Comparison of ENCODE assay signal across 9 mouse cellular contexts in genomic region chr11:4745969-4746368, GRCm38 (mm10). TPM values are rescaled to one million over a fixed set of nuclear protein-coding genes. Genes with fewer than 3 reads are reported as not detected.
A peak's percentile ranks its signal among the peaks of the same experiment; 100 is the strongest.
DNase-seq lines count a peak whose midpoint lies in the region; ATAC-seq and TF ChIP-seq lines count a peak whose summit lies in the region.
"Had no signal": no experiment of that assay in that cellular context is flagged by ENCODE, and none has a peak within 500 bp of the region (broad histone marks: within the 10 kb centered on the region; RNA-seq: fewer than 3 reads in every experiment).

No protein-coding gene starts in this region.

- peak overlapping the region; percentile 45; the same call in 1 of the 2 replicates for H3K9ac ChIP-seq in limb, embryonic 13.5 days

- H3K4me2 ChIP-seq in limb, embryonic 13.5 days (replicated peaks), result peak overlapping the region; percentile 95

- no peaks in the 10 kb centered on the region for H3K9me3 ChIP-seq in forebrain, embryonic 10.5 days
- H3K9me3 ChIP-seq in limb, embryonic 13.5 days, result no peaks in the 10 kb centered on the region

- ATAC-seq in limb, embryonic 13.5 days (ENCODE audit: low FRiP score, low read depth), result no peak

- H3K36me3 ChIP-seq in forebrain, embryonic 10.5 days (replicated peaks), result no peaks in the 10 kb centered on the region
- no peaks in the 10 kb centered on the region for H3K36me3 ChIP-seq in limb, embryonic 13.5 days

- peak overlapping the region; percentile 49 for H3K4me3 ChIP-seq in left cerebral cortex, adult 2 months
- H3K4me3 ChIP-seq in forebrain, embryonic 10.5 days, result peak overlapping the region; percentile 67
- peak overlapping the region; percentile 54 for H3K4me3 ChIP-seq in limb, embryonic 13.5 days
- H3K4me3 ChIP-seq in olfactory bulb, adult 2 months (ENCODE audit: insufficient read depth, low read depth, low read length), result peak overlapping the region; percentile 54
- H3K4me3 ChIP-seq: erythroblast, embryonic 14.5 days had no signal

- intact Hi-C loops in left cerebral cortex, adult 2 months (cut with DNase I), result loop anchor here (5.0 kb wide), 1 partner anchor 76 kb away; no protein-coding TSS in a partner anchor
- intact Hi-C loops in left cerebral cortex, postnatal 14 days (cut with DNase I), result no loop called here

- peaks cover 100% of the 10 kb centered on the region for H3K27me3 ChIP-seq in forebrain, embryonic 10.5 days (ENCODE audit: poor library complexity, severe bottlenecking)
- H3K27me3 ChIP-seq in limb, embryonic 13.5 days, result peaks cover 99% of the 10 kb centered on the region

- TF ChIP-seq CTCF in left cerebral cortex, adult 2 months (IDR thresholded peaks at IDR 0.05), result no peak
- TF ChIP-seq CTCF in olfactory bulb, adult 2 months (IDR thresholded peaks at IDR 0.05; ENCODE audit: insufficient read depth, low read depth, low read length), result no peak

- no peak for DNase-seq in left cerebral cortex, adult 2 months (ENCODE audit: extremely low spot score in 1 of 2, low spot score in 2 of 2)
- no peak for DNase-seq in left cerebral cortex, postnatal 14 days (ENCODE audit: low spot score in 2 of 2)
- DNase-seq in forebrain, embryonic 10.5 days (ENCODE audit: extremely low spot score, low spot score), result peak; percentile 36
- DNase-seq in cerebellum, postnatal 36 days, result no peak
- no peak for DNase-seq in layer of hippocampus, postnatal 36 days
- no peak for DNase-seq in right cerebral cortex, adult 2 months (ENCODE audit: low spot score in 2 of 2)

- WGBS in forebrain, embryonic 10.5 days, result under 1% methylated on average over 39 of the region's 39 CpGs
- WGBS in limb, embryonic 13.5 days, result under 1% methylated on average over 38 of the region's 39 CpGs
- WGBS in olfactory bulb, adult 2 months, result 1% methylated on average over 39 of the region's 39 CpGs

- no peak for TF ChIP-seq POLR2A in olfactory bulb, adult 2 months (IDR thresholded peaks at IDR 0.05; ENCODE audit: insufficient read depth, low read depth, low read length)

- H3K4me1 ChIP-seq in forebrain, embryonic 10.5 days, result peaks cover 27% of the 10 kb centered on the region
- H3K4me1 ChIP-seq in limb, embryonic 13.5 days, result peaks cover 17% of the 10 kb centered on the region
- H3K4me1 ChIP-seq in olfactory bulb, adult 2 months (ENCODE audit: control insufficient read depth, insufficient read depth, low read length), result peaks cover 14% of the 10 kb centered on the region

- H3K27ac ChIP-seq in left cerebral cortex, adult 2 months, result no peak overlapping the region
- H3K27ac ChIP-seq in forebrain, embryonic 10.5 days, result peak overlapping the region; percentile 30; the same call in 1 of the 2 replicates
- H3K27ac ChIP-seq in limb, embryonic 13.5 days, result no peak overlapping the region
- H3K27ac ChIP-seq in olfactory bulb, adult 2 months (ENCODE audit: insufficient read depth, low read depth, low read length), result no peak overlapping the region

RNA-seq across cellular contexts. Expression of gene Cabp7, which starts 0.6 kb away (rescaled TPM):
- 10 to 100 TPM; 15.6 to 22.7 TPM for total RNA-seq in left cerebral cortex, adult 2 months (2021)
- 10 to 100 TPM in 1 of 2 experiments, 1 to 10 TPM in 1; 5.8 to 14.4 TPM for total RNA-seq in left cerebral cortex, postnatal 14 days (2021)
- polyA plus RNA-seq in forebrain, embryonic 10.5 days (2016; fragmentation: Nextera tagmentation; extraction: Ambion mirVana), result 0.15 TPM in 1 of 2 replicates, not detected in the other
- polyA plus RNA-seq in limb, embryonic 13.5 days (2015; fragmentation: Nextera tagmentation; extraction: Ambion mirVana), result 0.13 and 0.23 TPM in 2 replicates
- not detected in 2 replicates for polyA plus RNA-seq in olfactory bulb, adult 2 months (2012; ENCODE audit: insufficient read depth, insufficient read length, low replicate concordance, missing spikeins)
- total RNA-seq in layer of hippocampus, postnatal 36 days (2021), result 100 to 1,000 TPM; 287 to 306 TPM
- polyA plus RNA-seq: erythroblast, embryonic 14.5 days had no signal

RNA-seq across cellular contexts. Expression of gene Zmat5, which starts 41.5 kb away (rescaled TPM):
- 10 to 100 TPM; 31.1 to 33.9 TPM for total RNA-seq in left cerebral cortex, adult 2 months (2021)
- total RNA-seq in left cerebral cortex, postnatal 14 days (2021), result 10 to 100 TPM; 25.7 to 30.7 TPM
- 76.8 and 79.6 TPM in 2 replicates for polyA plus RNA-seq in forebrain, embryonic 10.5 days (2016; fragmentation: Nextera tagmentation; extraction: Ambion mirVana)
- 63.4 and 65.3 TPM in 2 replicates for polyA plus RNA-seq in limb, embryonic 13.5 days (2015; fragmentation: Nextera tagmentation; extraction: Ambion mirVana)
- polyA plus RNA-seq in olfactory bulb, adult 2 months (2012; ENCODE audit: insufficient read depth, insufficient read length, low replicate concordance, missing spikeins), result not detected in 2 replicates
- total RNA-seq in layer of hippocampus, postnatal 36 days (2021), result 10 to 100 TPM; 33.0 to 38.2 TPM

RNA-seq across cellular contexts. Expression of gene Uqcr10, which starts 41.8 kb away (rescaled TPM):
- 100 to 1,000 TPM; 362 to 374 TPM for total RNA-seq in left cerebral cortex, adult 2 months (2021)
- total RNA-seq in left cerebral cortex, postnatal 14 days (2021), result 100 to 1,000 TPM; 429 to 434 TPM
- 648 and 652 TPM in 2 replicates for polyA plus RNA-seq in forebrain, embryonic 10.5 days (2016; fragmentation: Nextera tagmentation; extraction: Ambion mirVana)
- polyA plus RNA-seq in limb, embryonic 13.5 days (2015; fragmentation: Nextera tagmentation; extraction: Ambion mirVana), result 662 and 692 TPM in 2 replicates
- polyA plus RNA-seq in olfactory bulb, adult 2 months (2012; ENCODE audit: insufficient read depth, insufficient read length, low replicate concordance, missing spikeins), result 1,259 TPM in 1 of 2 replicates, not detected in the other
- total RNA-seq in layer of hippocampus, postnatal 36 days (2021), result 100 to 1,000 TPM; 370 to 401 TPM

Comparison
In these comparisons a context has a peak if more than half of its experiments do, and no peak if none do; other contexts are left out.
1. RNA of gene Cabp7, which starts 0.6 kb away (total RNA-seq): 287 to 306 TPM in layer of hippocampus, postnatal 36 days; 15.6 to 22.7 TPM in left cerebral cortex, adult 2 months and 5.8 to 14.4 TPM in left cerebral cortex, postnatal 14 days; every median in the first group is over 10 times any median in the second.
2. Peak in every context shown above with its lines, with median percentiles within 50 percentile points of each other: H3K4me3 ChIP-seq.